Mouse (Mus musculus): ENCODE measurements at regions not wholly inside any gene's neighbourhood (a gene's known extent, or its start where the extent isn't known, plus 50 kb on each side); places are given as distances from the start of the nearest gene placed in this dataset.

DNA sequence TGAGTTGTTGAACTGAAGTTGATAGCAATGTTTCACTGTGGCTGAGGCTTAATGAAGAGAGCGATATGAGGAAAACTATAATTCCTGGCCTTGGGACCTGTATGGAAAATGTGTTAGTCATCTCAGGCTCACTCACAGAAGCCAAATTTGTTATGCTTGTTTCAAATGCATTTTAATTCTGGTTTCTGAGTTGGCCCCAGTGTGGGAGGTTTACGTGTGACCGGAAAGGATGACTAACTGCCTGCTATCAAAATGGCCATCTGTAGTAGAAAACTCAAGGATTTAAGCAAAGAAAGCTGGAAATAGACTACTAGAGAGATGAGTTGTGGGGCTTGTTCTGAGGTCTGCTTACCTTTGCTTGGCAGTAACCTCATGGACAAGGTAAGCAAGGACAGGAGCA lies 128.9 kb upstream of the Cnr1 start:
- no peak for TF ChIP-seq ZC3H11A (IDR thresholded peaks at IDR 0.05; ENCODE audit: low read depth, low read length)
- no peak for TF ChIP-seq USF2 (IDR thresholded peaks at IDR 0.05; ENCODE audit: borderline replicate concordance in 1 of 2, insufficient read depth in 1 of 2, low read depth in 1 of 2, low read length in 2 of 2)
- TF ChIP-seq TCF12 (IDR thresholded peaks at IDR 0.05; ENCODE audit: low read depth, low read length): no peak
- TF ChIP-seq TAL1 (IDR thresholded peaks at IDR 0.05; ENCODE audit: low read length): no peak
- no peak for TF ChIP-seq NRF1 (IDR thresholded peaks at IDR 0.05; ENCODE audit: insufficient read depth, low read depth, low read length, poor library complexity, severe bottlenecking)
- H3K4me3 ChIP-seq (ENCODE audit: control insufficient read depth in 1 of 2, insufficient read depth in 1 of 2, low read depth in 2 of 2, low read length in 2 of 2): no peak overlapping the region
- no peaks in the 10 kb centered on the region for H3K79me2 ChIP-seq (ENCODE audit: control insufficient read depth, insufficient read depth, low read length, poor library complexity)
- 0 out of 4 replicates have a peak, but pooled peaks cover 0 to 4% of the 10 kb centered on the region in 2 experiments for H3K4me1 ChIP-seq (ENCODE audit: control insufficient read depth in 1 of 2, insufficient read depth in 2 of 2, low read length in 2 of 2)
- no peaks in the 10 kb centered on the region for H3K27me3 ChIP-seq (ENCODE audit: control insufficient read depth in 1 of 2, insufficient read depth in 2 of 2, low read length in 2 of 2)
- peaks cover 0 to 3% of the 10 kb centered on the region in 2 experiments; a peak in 1 of 4 replicates for H3K36me3 ChIP-seq (ENCODE audit: control insufficient read depth in 1 of 2, insufficient read depth in 2 of 2, low read length in 2 of 2)
- no peak overlapping the region for H3K27ac ChIP-seq (ENCODE audit: control insufficient read depth, low read depth, low read length)
- H3K9ac ChIP-seq (ENCODE audit: control insufficient read depth, low read depth, low read length, poor library complexity, severe bottlenecking): no peak overlapping the region
- no peak for DNase-seq (ENCODE audit: low read depth, low spot score)
- no peaks in the 10 kb centered on the region for H3K9me3 ChIP-seq (replicated peaks; ENCODE audit: insufficient read depth, low read length)

- no peak overlapping the region for H3K27ac ChIP-seq (ENCODE audit: control insufficient read depth, low read depth, low read length)
- TF ChIP-seq MYB (IDR thresholded peaks at IDR 0.05; ENCODE audit: low read depth, low read length): no peak
- no peak for TF ChIP-seq NRF1 (IDR thresholded peaks at IDR 0.05; ENCODE audit: insufficient read depth, low read depth, low read length, poor library complexity, severe bottlenecking)
- no peak for TF ChIP-seq USF1 (IDR thresholded peaks at IDR 0.05; ENCODE audit: low read depth, low read length)
- no peak for TF ChIP-seq MEF2A (IDR thresholded peaks at IDR 0.05; ENCODE audit: extremely low read depth, insufficient replicate concordance, low read depth, low read length, poor library complexity, severe bottlenecking)
- no peak for TF ChIP-seq KAT2A (conservative IDR thresholded peaks at IDR 0.05; ENCODE audit: low read depth, low read length)
- TF ChIP-seq RCOR1 (IDR thresholded peaks at IDR 0.05; ENCODE audit: low read depth, low read length): no peak
- no peak for TF ChIP-seq POLR2AphosphoS2 (IDR thresholded peaks at IDR 0.05; ENCODE audit: low read length)
- no peak for TF ChIP-seq MAZ (IDR thresholded peaks at IDR 0.05; ENCODE audit: low read depth, low read length)
- TF ChIP-seq ELF1 (IDR thresholded peaks at IDR 0.05; ENCODE audit: low read depth, low read length): no peak
- no peak for TF ChIP-seq SIN3A (IDR thresholded peaks at IDR 0.05; ENCODE audit: low read length)
- TF ChIP-seq BHLHE40 (IDR thresholded peaks at IDR 0.05; ENCODE audit: borderline replicate concordance, low read depth, low read length): no peak
- TF ChIP-seq E2F4 (IDR thresholded peaks at IDR 0.05; ENCODE audit: borderline replicate concordance, low read depth, low read length): no peak
- no peak for TF ChIP-seq ZC3H11A (IDR thresholded peaks at IDR 0.05; ENCODE audit: low read depth, low read length)
- H3K4me3 ChIP-seq (ENCODE audit: control insufficient read depth in 1 of 2, insufficient read depth in 1 of 2, low read depth in 2 of 2, low read length in 2 of 2): no peak overlapping the region
- H3K9ac ChIP-seq (ENCODE audit: control insufficient read depth, low read depth, low read length, poor library complexity, severe bottlenecking): no peak overlapping the region
- peaks cover 0 to 3% of the 10 kb centered on the region in 2 experiments; a peak in 1 of 4 replicates for H3K36me3 ChIP-seq (ENCODE audit: control insufficient read depth in 1 of 2, insufficient read depth in 2 of 2, low read length in 2 of 2)
- no peak for DNase-seq (ENCODE audit: low read depth, low spot score)
- 0 out of 4 replicates have a peak, but pooled peaks cover 0 to 4% of the 10 kb centered on the region in 2 experiments for H3K4me1 ChIP-seq (ENCODE audit: control insufficient read depth in 1 of 2, insufficient read depth in 2 of 2, low read length in 2 of 2)
- H3K27me3 ChIP-seq (ENCODE audit: control insufficient read depth in 1 of 2, insufficient read depth in 2 of 2, low read length in 2 of 2): no peaks in the 10 kb centered on the region
- no peaks in the 10 kb centered on the region for H3K79me2 ChIP-seq (ENCODE audit: control insufficient read depth, insufficient read depth, low read length, poor library complexity)
- no peaks in the 10 kb centered on the region for H3K9me3 ChIP-seq (replicated peaks; ENCODE audit: insufficient read depth, low read length)
Measured at GRCm38 (mm10) chr4:33797964-33798363, 126.4 kb upstream of the Cnr1 start.
